Mouse (Mus musculus) intestine, embryonic 16.5 days (tissue): ENCODE measurements around the gene Chrng. TPM values are rescaled to one million over a fixed set of nuclear protein-coding genes. Genes with fewer than 3 reads are reported as not detected.

Experiments
- ATAC-seq: fragments of 200-750 bp; cut with Nextera tagmentation; 2 replicates; pipeline ENCODE4 v1.8.0; 2017; ENCODE audit warnings: moderate TSS enrichment, moderate library complexity
- H3K27ac ChIP-seq: fragments of 300-500 bp; sonication (generic); 2 replicates; pipeline ENCODE4 v1.5.1; 2014; ENCODE audit warnings: mild to moderate bottlenecking, low read length
- H3K27me3 ChIP-seq: fragments of 300-500 bp; sonication (generic); replicated peaks from 2 replicates; pipeline ENCODE4 v1.6.1; 2014; ENCODE audit warnings: low read length, control low read depth, mixed read lengths; ENCODE audit not compliant: control insufficient read depth, insufficient read depth
- H3K36me3 ChIP-seq: fragments of 300-500 bp; sonication (generic); 2 replicates; pipeline ENCODE4 v1.6.1; 2014; ENCODE audit warnings: low read length, control low read depth; ENCODE audit not compliant: control insufficient read depth, insufficient read depth
- H3K4me1 ChIP-seq: fragments of 300-500 bp; sonication (generic); 2 replicates; pipeline ENCODE4 v1.6.1; 2014; ENCODE audit warnings: low read length, control low read depth, mixed read lengths; ENCODE audit not compliant: control insufficient read depth, insufficient read depth
- H3K4me2 ChIP-seq: fragments of 300-500 bp; sonication (generic); 2 replicates; pipeline ENCODE4 v1.6.1; 2014; ENCODE audit warnings: low read depth, low read length, control low read depth
- H3K4me3 ChIP-seq: fragments of 300-500 bp; sonication (generic); 2 replicates; pipeline ENCODE4 v1.5.1; 2014; ENCODE audit warnings: mild to moderate bottlenecking, low read length
- H3K9ac ChIP-seq: fragments of 300-500 bp; sonication (generic); 2 replicates; pipeline ENCODE4 v1.6.1; 2014; ENCODE audit warnings: low read depth, low read length
- H3K9me3 ChIP-seq: fragments of 300-500 bp; sonication (generic); 2 replicates; pipeline ENCODE4 v1.6.1; 2016; ENCODE audit warnings: low read length, control low read depth; ENCODE audit not compliant: control insufficient read depth
- WGBS: fragments of 180-500 bp; shearing (Covaris S2); extraction: QIAGEN DNeasy Blood & Tissue Kit; methylation state at CpG from one replicate; pipeline ENCODE4 v1.1.7; 2014; 5-methylcytosine and 5-hydroxymethylcytosine counted together
- polyA plus RNA-seq: library from polyadenylated mRNA; unstranded; fragments of >200 nt; fragmentation: Nextera tagmentation; extraction: Ambion mirVana; gene quantifications from 2 replicates; pipeline ENCODE4 v1.2.1, GENCODE M21; 2015

Chrng gene
- polyA plus RNA-seq, 1 experiment from 2014 or later: 0.13 TPM

- Histone ChIP-seq H3K27me3 (peaks cover 5% of the 10 kb centered on the region), H3K4me2 (peak overlapping the region; percentile 7; the same call in 1 of the 2 replicates), H3K36me3 (no peaks in the 10 kb centered on the region)
These were observed 30.2 kb upstream of the Chrng start for GRCm38 (mm10) chr1:87174006-87174955.

GRCm38 (mm10) chr1:87175852-87176292, 28.6 kb upstream of the Chrng start:
- H3K27me3 ChIP-seq: peaks cover 9% of the 10 kb centered on the region
- no peak overlapping the region for H3K4me3 ChIP-seq
- no peak overlapping the region for H3K27ac ChIP-seq
- peak; percentile 73 for ATAC-seq
- no peaks in the 10 kb centered on the region for H3K9me3 ChIP-seq
- 16% methylated on average over 11 of the region's 11 CpGs for WGBS
- no peaks in the 10 kb centered on the region for H3K36me3 ChIP-seq
- peaks cover 7% of the 10 kb centered on the region; the same call in 1 of the 2 replicates for H3K4me1 ChIP-seq
- no peak overlapping the region for H3K9ac ChIP-seq
- H3K4me2 ChIP-seq: peak overlapping the region; percentile 20; the same call in 1 of the 2 replicates

More at GRCm38 (mm10) chr1:87174006-87174955, 30.2 kb upstream of the Chrng start:
- no peak overlapping the region for H3K9ac ChIP-seq
- peak; percentile 57 for ATAC-seq
- H3K27ac ChIP-seq: no peak overlapping the region
- 31% methylated on average over 28 of the region's 28 CpGs for WGBS
- H3K9me3 ChIP-seq: no peaks in the 10 kb centered on the region
- peaks cover 7% of the 10 kb centered on the region; the same call in 1 of the 2 replicates for H3K4me1 ChIP-seq
- no peak overlapping the region for H3K4me3 ChIP-seq

GRCm38 (mm10) chr1:87180896-87181295, 23.6 kb upstream of the Chrng start:
- Histone ChIP-seq H3K4me3 (no peak overlapping the region), H3K9me3 (no peaks in the 10 kb centered on the region), H3K27ac (no peak overlapping the region), H3K27me3 (peaks cover 33% of the 10 kb centered on the region), H3K36me3 (no peaks in the 10 kb centered on the region), H3K4me1 (peaks cover 11% of the 10 kb centered on the region; the same call in 1 of the 2 replicates), H3K9ac (no peak overlapping the region), H3K4me2 (no peak overlapping the region)
- WGBS: 50% methylated on average over 5 of the region's 5 CpGs
- no peak for ATAC-seq

GRCm38 (mm10) chr1:87183013-87183412, 21.4 kb upstream of the Chrng start, which contains the start of gene Prss56:
Gene Prss56, plus strand, starts transcription at chr1:87183313.
- peaks cover 15% of the 10 kb centered on the region; the same call in 1 of the 2 replicates for H3K4me1 ChIP-seq
- WGBS: 44% methylated on average over 9 of the region's 9 CpGs
- H3K4me3 ChIP-seq: no peak within 1 kb of the TSS
- no peak for ATAC-seq
- no peaks in the 10 kb centered on the region for H3K9me3 ChIP-seq
- no peak within 1 kb of the TSS for H3K27ac ChIP-seq
- H3K36me3 ChIP-seq: no peaks in the 10 kb centered on the region
- no peak within 1 kb of the TSS for H3K9ac ChIP-seq
- no peak within 1 kb of the TSS for H3K4me2 ChIP-seq
- H3K27me3 ChIP-seq: peaks cover 43% of the 10 kb centered on the region

- Histone ChIP-seq H3K27ac (no peak overlapping the region), H3K4me1 (peaks cover 15% of the 10 kb centered on the region; the same call in 1 of the 2 replicates), H3K27me3 (peaks cover 46% of the 10 kb centered on the region), H3K9me3 (no peaks in the 10 kb centered on the region), H3K9ac (no peak overlapping the region), H3K36me3 (no peaks in the 10 kb centered on the region), H3K4me2 (0 out of 2 replicates have a peak overlapping the region, but pooled peaks have one; percentile 9), H3K4me3 (no peak overlapping the region)
- 31% methylated on average over 15 of the region's 15 CpGs for WGBS
- peak; percentile 7; the same call in 1 of the 2 replicates for ATAC-seq
These were observed 20.3 kb upstream of the Chrng start for GRCm38 (mm10) chr1:87183998-87184750.

GRCm38 (mm10) chr1:87184751-87185139, 19.7 kb upstream of the Chrng start:
- H3K9me3 ChIP-seq: no peaks in the 10 kb centered on the region
- peak; percentile 61 for ATAC-seq
- no peak overlapping the region for H3K27ac ChIP-seq
- peak overlapping the region; percentile 9; the same call in 1 of the 2 replicates for H3K4me2 ChIP-seq
- H3K4me3 ChIP-seq: no peak overlapping the region
- no peaks in the 10 kb centered on the region for H3K36me3 ChIP-seq
- peaks cover 48% of the 10 kb centered on the region for H3K27me3 ChIP-seq
- H3K4me1 ChIP-seq: peaks cover 15% of the 10 kb centered on the region; the same call in 1 of the 2 replicates
- WGBS: 14% methylated on average over 20 of the region's 20 CpGs
- no peak overlapping the region for H3K9ac ChIP-seq

- Histone ChIP-seq H3K9me3 (no peaks in the 10 kb centered on the region), H3K27ac (no peak overlapping the region), H3K4me2 (no peak overlapping the region), H3K36me3 (no peaks in the 10 kb centered on the region), H3K27me3 (peaks cover 46% of the 10 kb centered on the region), H3K9ac (no peak overlapping the region), H3K4me1 (peaks cover 15% of the 10 kb centered on the region; the same call in 1 of the 2 replicates), H3K4me3 (no peak overlapping the region)
- 17% methylated on average over 13 of the region's 13 CpGs for WGBS
- 0 out of 2 replicates have a peak, but pooled peaks have one; percentile 6 for ATAC-seq
These were observed 18.9 kb upstream of the Chrng start for GRCm38 (mm10) chr1:87185526-87185925.

- H3K27ac ChIP-seq: no peak overlapping the region
- H3K27me3 ChIP-seq: peaks cover 44% of the 10 kb centered on the region
- H3K4me1 ChIP-seq: peaks cover 15% of the 10 kb centered on the region; the same call in 1 of the 2 replicates
- peak overlapping the region; percentile 95 for H3K4me2 ChIP-seq
- ATAC-seq: peak; percentile 57
- H3K9me3 ChIP-seq: no peaks in the 10 kb centered on the region
- H3K9ac ChIP-seq: peak overlapping the region; percentile 69
- 1% methylated on average over 54 of the region's 54 CpGs for WGBS
- H3K36me3 ChIP-seq: no peaks in the 10 kb centered on the region
- H3K4me3 ChIP-seq: peak overlapping the region; percentile 63
These were observed 18.0 kb upstream of the Chrng start for GRCm38 (mm10) chr1:87186261-87187036.
